Mouse (Mus musculus): Measurements from ENCODE around the gene Pak6.

The Pak6 gene

GRCm38 (mm10) chr2:118700179-118701062 lies 37.3 kb downstream of the Pak6 start:
- peak; percentile 78 for DNase-seq

GRCm38 (mm10) chr2:118701161-118701560 lies 38.1 kb downstream of the Pak6 start:
- DNase-seq = no peak

- no peak for DNase-seq
Measured at GRCm38 (mm10) chr2:118701971-118702882, 39.1 kb downstream of the Pak6 start.

GRCm38 (mm10) chr2:118702883-118703761 lies 40.0 kb downstream of the Pak6 start:
- DNase-seq = peak; percentile 63

- peak; percentile 45 for DNase-seq
Measured at GRCm38 (mm10) chr2:118703913-118704730, 41.0 kb downstream of the Pak6 start, which contains the start of gene Ankrd63. Ankrd63 (minus strand) TSS chr2:118703963.

- peak; percentile 32 for DNase-seq
Measured at GRCm38 (mm10) chr2:118706436-118706835, 43.3 kb downstream of the Pak6 start.

GRCm38 (mm10) chr2:118708472-118708871 lies 45.4 kb downstream of the Pak6 start:
- DNase-seq = no peak

- no peak for DNase-seq
Measured at GRCm38 (mm10) chr2:118709655-118710221, 46.6 kb downstream of the Pak6 start.

GRCm38 (mm10) chr2:118711038-118711494 lies 48.0 kb downstream of the Pak6 start:
- peak; percentile 72 for DNase-seq

GRCm38 (mm10) chr2:118713631-118714030 lies 50.5 kb downstream of the Pak6 start:
- no peak for DNase-seq

GRCm38 (mm10) chr2:118714230-118714629 lies 51.1 kb downstream of the Pak6 start:
- DNase-seq = peak; percentile 45

GRCm38 (mm10) chr2:118716677-118717076 lies 53.6 kb downstream of the Pak6 start:
- DNase-seq = no peak

- DNase-seq = no peak
Measured at GRCm38 (mm10) chr2:118723693-118724486, 60.8 kb downstream of the Pak6 start.

- DNase-seq = no peak
Measured at GRCm38 (mm10) chr2:118725511-118725910, 62.4 kb downstream of the Pak6 start.

GRCm38 (mm10) chr2:118726873-118727272 lies 63.8 kb downstream of the Pak6 start:
- DNase-seq = no peak

- no peak for DNase-seq
Measured at GRCm38 (mm10) chr2:118727911-118728310, 64.8 kb downstream of the Pak6 start.

- no peak for DNase-seq
Measured at GRCm38 (mm10) chr2:118728337-118728736, 65.2 kb downstream of the Pak6 start, which contains the start of gene Plcb2. Plcb2 (minus strand) TSS chr2:118728438.

GRCm38 (mm10) chr2:118729194-118729593 lies 66.1 kb downstream of the Pak6 start:
- no peak for DNase-seq

GRCm38 (mm10) chr2:118729816-118730621 lies 66.9 kb downstream of the Pak6 start:
- no peak for DNase-seq

Data from retina, postnatal 1 day (tissue).